Comparison of ENCODE assay signal across 9 mouse cellular contexts in genomic region chr11:102690162-102690561, GRCm38 (mm10). TPM values are rescaled to one million over a fixed set of nuclear protein-coding genes. Genes with fewer than 3 reads are reported as not detected.
DNase-seq lines count a peak whose midpoint lies in the region; ATAC-seq and TF ChIP-seq lines count a peak whose summit lies in the region.
"Had no signal": no experiment of that assay in that cellular context is flagged by ENCODE, and none has a peak within 500 bp of the region (broad histone marks: within the 10 kb centered on the region; RNA-seq: fewer than 3 reads in every experiment).

No protein-coding gene starts in this region.

- TF ChIP-seq CTCF in heart, postnatal 0 days (IDR thresholded peaks at IDR 0.05; ENCODE audit: low read depth): peak; percentile 79
- TF ChIP-seq CTCF in left cerebral cortex, adult 2 months (IDR thresholded peaks at IDR 0.05): peak; percentile 91
- TF ChIP-seq CTCF in testis, adult 2 months (IDR thresholded peaks at IDR 0.05; ENCODE audit: control insufficient read depth, insufficient read depth, insufficient replicate concordance, low read depth, low read length): peak; percentile 61; the same call in 1 of the 2 replicates

- H3K4me3 ChIP-seq in kidney, embryonic 14.5 days (ENCODE audit: low read length): no peak overlapping the region
- no peak overlapping the region for H3K4me3 ChIP-seq in heart, postnatal 0 days (ENCODE audit: low read depth, low read length)
- H3K4me3 ChIP-seq in left cerebral cortex, adult 2 months: no peak overlapping the region
- no peak overlapping the region for H3K4me3 ChIP-seq in testis, adult 2 months (ENCODE audit: control insufficient read depth, low read depth, low read length)
- H3K4me3 ChIP-seq: erythroblast, embryonic 14.5 days had no signal

- no peaks in the 10 kb centered on the region for H3K27me3 ChIP-seq in kidney, embryonic 14.5 days (ENCODE audit: control insufficient read depth, insufficient read depth, low read length)
- no peaks in the 10 kb centered on the region for H3K27me3 ChIP-seq in heart, postnatal 0 days (ENCODE audit: control insufficient read depth, insufficient read depth, low read length)
- no peaks in the 10 kb centered on the region for H3K27me3 ChIP-seq in testis, adult 2 months (ENCODE audit: control insufficient read depth, insufficient read depth, low read length)

- no peaks in the 10 kb centered on the region for H3K4me1 ChIP-seq in kidney, embryonic 14.5 days (ENCODE audit: control insufficient read depth, insufficient read depth, low read length)
- H3K4me1 ChIP-seq in heart, postnatal 0 days (ENCODE audit: control insufficient read depth, insufficient read depth): no peaks in the 10 kb centered on the region
- H3K4me1 ChIP-seq in testis, adult 2 months (ENCODE audit: control insufficient read depth, insufficient read depth, low read length): no peaks in the 10 kb centered on the region

- TF ChIP-seq POLR2A in testis, adult 2 months (IDR thresholded peaks at IDR 0.05; ENCODE audit: control insufficient read depth, low read depth, low read length): no peak

- no peaks in the 10 kb centered on the region for H3K9me3 ChIP-seq in kidney, embryonic 14.5 days (ENCODE audit: control insufficient read depth, low read length)
- no peaks in the 10 kb centered on the region for H3K9me3 ChIP-seq in heart, postnatal 0 days (replicated peaks; ENCODE audit: control insufficient read depth, low read length)

- no peak overlapping the region for H3K4me2 ChIP-seq in kidney, embryonic 14.5 days (replicated peaks; ENCODE audit: low read depth, low read length)
- no peak overlapping the region for H3K4me2 ChIP-seq in heart, postnatal 0 days (ENCODE audit: low read depth, low read length)

- no peak for ATAC-seq in kidney, embryonic 14.5 days (ENCODE audit: low FRiP score, low TSS enrichment)
- ATAC-seq in heart, postnatal 0 days (ENCODE audit: insufficient read depth, low read depth): no peak

- H3K9ac ChIP-seq in kidney, embryonic 14.5 days (ENCODE audit: low read depth, low read length): no peak overlapping the region
- no peak overlapping the region for H3K9ac ChIP-seq in heart, postnatal 0 days (replicated peaks; ENCODE audit: low read depth, low read length)

- peaks cover 29% of the 10 kb centered on the region for H3K36me3 ChIP-seq in kidney, embryonic 14.5 days (ENCODE audit: control insufficient read depth, insufficient read depth, low read length)
- H3K36me3 ChIP-seq in heart, postnatal 0 days (replicated peaks; ENCODE audit: control insufficient read depth, insufficient read depth, low read length): peaks cover 35% of the 10 kb centered on the region
- no peaks in the 10 kb centered on the region for H3K36me3 ChIP-seq in testis, adult 2 months (ENCODE audit: control insufficient read depth, insufficient read depth, low read length)

- intact Hi-C loops in left cerebral cortex, adult 2 months (cut with DNase I): no loop called here

- peak; percentile 22 for DNase-seq in kidney, adult 11 months
- peak; percentile 63 for DNase-seq in adrenal gland, adult 2 months
- DNase-seq in embryo, embryonic 10 days (ENCODE audit: low spot score): peak; percentile 86
- peak; percentile 28 for DNase-seq in heart, postnatal 0 days (ENCODE audit: low spot score)
- peak; percentile 62 to 71 for DNase-seq in left cerebral cortex, adult 2 months (ENCODE audit: extremely low spot score in 1 of 2, low spot score in 2 of 2)
- peak; percentile 79 for DNase-seq in naive thymus-derived CD4-positive, alpha-beta T cell, adult 2 months (ENCODE audit: low read depth)

- H3K27ac ChIP-seq in kidney, embryonic 14.5 days (ENCODE audit: low read depth, low read length): no peak overlapping the region
- no peak overlapping the region for H3K27ac ChIP-seq in heart, postnatal 0 days (ENCODE audit: low read depth)
- no peak overlapping the region for H3K27ac ChIP-seq in left cerebral cortex, adult 2 months
- H3K27ac ChIP-seq in testis, adult 2 months (ENCODE audit: control insufficient read depth, insufficient read depth, low read depth, low read length): no peak overlapping the region

- TF ChIP-seq EP300 in heart, postnatal 0 days (IDR thresholded peaks at IDR 0.05; ENCODE audit: low read depth): no peak

- 64% methylated on average over 6 of the region's 6 CpGs for WGBS in kidney, embryonic 14.5 days
- 65% methylated on average over 6 of the region's 6 CpGs for WGBS in heart, postnatal 0 days

RNA-seq across cellular contexts. Expression of gene Ccdc43, which starts 7.4 kb away (rescaled TPM):
- 52.7 and 55.4 TPM in 2 replicates for polyA plus RNA-seq in kidney, embryonic 14.5 days (2014; fragmentation: Nextera tagmentation; extraction: Ambion mirVana)
- total RNA-seq in adrenal gland, adult 2 months (2021): 10 to 100 TPM; 22.9 to 32.8 TPM
- polyA plus RNA-seq in adrenal gland, adult 2 months (2012; rRNA removed): 3.3 and 3.5 TPM in 2 replicates
- 14.2 and 20.8 TPM in 2 replicates for total RNA-seq in heart, postnatal 0 days (2014; rRNA removed; ENCODE audit: low replicate concordance)
- 25.5 and 28.8 TPM in 2 replicates for polyA plus RNA-seq in heart, postnatal 0 days (2015; fragmentation: Nextera tagmentation; extraction: Ambion mirVana)
- total RNA-seq in left cerebral cortex, adult 2 months (2021): 10 to 100 TPM; 24.6 to 34.5 TPM
- 6.7 and 7.4 TPM in 2 replicates for polyA plus RNA-seq in testis, adult 2 months (2012; rRNA removed)

RNA-seq across cellular contexts. Expression of gene Meioc, which starts 26.6 kb away (rescaled TPM):
- polyA plus RNA-seq in kidney, embryonic 14.5 days (2014; fragmentation: Nextera tagmentation; extraction: Ambion mirVana): 0.40 and 1.4 TPM in 2 replicates
- not detected for total RNA-seq in adrenal gland, adult 2 months (2021)
- not detected in 2 replicates for polyA plus RNA-seq in adrenal gland, adult 2 months (2012; rRNA removed)
- 0.04 TPM in 1 of 2 replicates, not detected in the other for total RNA-seq in heart, postnatal 0 days (2014; rRNA removed; ENCODE audit: low replicate concordance)
- polyA plus RNA-seq in heart, postnatal 0 days (2015; fragmentation: Nextera tagmentation; extraction: Ambion mirVana): 0.12 and 0.15 TPM in 2 replicates
- not detected for total RNA-seq in left cerebral cortex, adult 2 months (2021)
- 36.1 and 38.8 TPM in 2 replicates for polyA plus RNA-seq in testis, adult 2 months (2012; rRNA removed)
- polyA plus RNA-seq: erythroblast, embryonic 14.5 days had no signal

Comparison
In these comparisons a context has a peak if more than half of its experiments do, and no peak if none do; other contexts are left out.
1. DNase-seq: peak in every context shown above with its lines; median percentile 86 in embryo, embryonic 10 days; 79 in naive thymus-derived CD4-positive, alpha-beta T cell, adult 2 months; 66 in left cerebral cortex, adult 2 months; 63 in adrenal gland, adult 2 months; 28 in heart, postnatal 0 days; 22 in kidney, adult 11 months.
2. RNA of gene Meioc, which starts 26.6 kb away (polyA plus RNA-seq): 36.1 to 38.8 TPM in testis, adult 2 months; 0.40 to 1.4 TPM in kidney, embryonic 14.5 days, 0.12 to 0.15 TPM in heart, postnatal 0 days and not detected in adrenal gland, adult 2 months; every median in the first group is over 10 times any median in the second.
3. Peak in every context shown above with its lines, with median percentiles within 50 percentile points of each other: CTCF ChIP-seq.